Mouse (Mus musculus) lung, postnatal 0 days (tissue): Measurements from ENCODE around the gene Myo9a.

Experiments used
- CTCF ChIP-seq: IDR thresholded peaks from 2 replicates; pipeline ENCODE4 v1.5.1; 2016; ENCODE audit warnings: antibody characterized with exemption, mild to moderate bottlenecking
- EP300 ChIP-seq: IDR thresholded peaks from 2 replicates; pipeline ENCODE4 v1.6.1; 2016; ENCODE audit warnings: antibody characterized with exemption, mild to moderate bottlenecking, control low read depth

DNA sequence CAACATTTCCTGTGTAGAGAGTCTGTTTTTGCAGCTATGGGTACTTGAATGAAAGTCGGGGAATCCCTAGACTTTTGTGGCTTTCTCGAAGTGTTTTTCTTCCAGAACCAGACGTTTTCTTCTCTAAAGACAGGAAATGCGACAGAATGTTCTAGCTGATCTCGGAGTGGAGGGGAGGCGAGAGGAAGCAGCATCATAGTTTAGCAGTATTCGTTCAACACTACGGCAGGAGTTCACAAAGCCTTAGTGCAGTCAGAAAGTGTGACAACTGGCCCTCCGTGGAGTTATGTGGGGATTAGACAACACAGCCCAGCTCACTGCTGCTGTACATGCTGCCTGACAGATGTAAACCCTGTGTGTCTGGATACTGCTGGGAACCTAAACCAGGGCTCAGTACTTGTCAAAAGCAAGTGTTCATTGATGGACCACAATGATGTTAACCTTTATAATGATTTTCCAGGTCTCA is 191.2 kb downstream of the Myo9a start:
- TF ChIP-seq CTCF (no peak), EP300 (no peak)
